Mouse (Mus musculus): ENCODE results near the gene Calcoco1.

DNA sequence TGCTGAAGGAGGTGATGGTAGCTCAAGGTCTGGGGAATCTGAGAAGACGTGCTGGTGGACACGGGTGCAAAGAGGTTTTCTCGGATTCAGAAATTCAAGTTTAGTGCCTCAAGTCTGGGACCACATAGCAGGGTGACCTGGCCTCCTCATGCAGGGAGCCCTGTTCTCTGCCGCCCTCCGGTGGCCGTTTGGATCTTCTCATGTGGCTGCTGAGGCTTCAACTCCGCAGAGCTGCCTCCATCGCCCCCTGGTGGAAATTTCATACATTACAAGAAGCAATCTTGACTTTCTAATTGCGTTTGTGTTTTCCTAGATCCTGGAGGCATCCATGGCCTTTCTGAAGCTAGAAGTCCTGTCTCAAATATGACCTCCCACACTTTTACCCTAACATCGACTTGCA, 20.6 kb upstream of the Calcoco1 start:
- TF ChIP-seq POLR2A (IDR thresholded peaks at IDR 0.05; ENCODE audit: control insufficient read depth, low read depth, low read length) (no peak), CTCF (IDR thresholded peaks at IDR 0.05; ENCODE audit: control insufficient read depth, insufficient read depth, insufficient replicate concordance, low read depth, low read length) (peak; percentile 99)
